19 mouse cellular contexts compared by ENCODE assay signal in the genomic region with DNA sequence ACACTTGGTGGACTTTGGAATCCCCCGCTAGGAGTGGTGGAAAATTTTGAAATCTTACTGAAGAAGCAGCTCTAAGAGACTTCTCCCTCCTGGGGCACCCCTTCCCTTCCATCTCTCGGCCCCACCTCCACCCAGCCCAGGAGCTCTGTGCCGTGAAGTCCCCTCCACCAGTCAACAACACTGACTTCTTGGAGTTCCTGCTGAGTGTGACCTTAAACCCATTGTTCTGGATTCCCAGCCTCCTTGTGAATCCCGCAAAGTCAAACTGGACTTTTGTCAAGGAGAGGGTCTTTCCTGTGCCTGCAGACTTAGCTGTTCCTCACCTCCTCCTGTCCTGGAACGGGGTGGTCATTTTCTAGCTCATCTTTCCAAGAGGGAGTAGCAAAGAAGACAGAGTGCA. TPM values are rescaled to one million over a fixed set of nuclear protein-coding genes. Genes with fewer than 3 reads are reported as not detected.
DNase-seq lines count a peak whose midpoint lies in the region; ATAC-seq lines count a peak whose summit lies in the region.
"Had no signal": no experiment of that assay in that cellular context is flagged by ENCODE, and none has a peak within 500 bp of the region (broad histone marks: within the 10 kb centered on the region; RNA-seq: fewer than 3 reads in every experiment).

No protein-coding gene starts in this region.

- WGBS in forebrain, embryonic 10.5 days = 27% methylated on average over 5 of the region's 5 CpGs
- WGBS in forebrain, embryonic 11.5 days = 34% methylated on average over 5 of the region's 5 CpGs
- 45% methylated on average over 5 of the region's 5 CpGs for WGBS in lung, embryonic 16.5 days
- 39% methylated on average over 5 of the region's 5 CpGs for WGBS in intestine, embryonic 15.5 days

- peaks cover 80% of the 10 kb centered on the region for H3K27me3 ChIP-seq in forebrain, embryonic 10.5 days (ENCODE audit: poor library complexity, severe bottlenecking)
- peaks cover 3% of the 10 kb centered on the region; the same call in 1 of the 2 replicates for H3K27me3 ChIP-seq in forebrain, embryonic 11.5 days (ENCODE audit: control insufficient read depth, insufficient read depth, low read length)
- no peaks in the 10 kb centered on the region for H3K27me3 ChIP-seq in lung, embryonic 16.5 days (ENCODE audit: control insufficient read depth, insufficient read depth, low read depth, low read length)
- H3K27me3 ChIP-seq in intestine, embryonic 15.5 days (replicated peaks) = no peaks in the 10 kb centered on the region

- H3K4me2 ChIP-seq in forebrain, embryonic 11.5 days (ENCODE audit: low read depth, low read length, severe bottlenecking) = no peak overlapping the region
- H3K4me2 ChIP-seq in lung, embryonic 16.5 days (ENCODE audit: low read depth, low read length) = no peak overlapping the region
- 0 out of 2 replicates have a peak overlapping the region, but pooled peaks have one; percentile 12 for H3K4me2 ChIP-seq in intestine, embryonic 15.5 days (replicated peaks)
- H3K4me2 ChIP-seq: hindbrain, embryonic 15.5 days; midbrain, embryonic 12.5 days had no signal

- H3K9ac ChIP-seq in forebrain, embryonic 11.5 days (ENCODE audit: low read length) = no peak overlapping the region
- peak overlapping the region; percentile 14; the same call in 1 of the 2 replicates for H3K9ac ChIP-seq in lung, embryonic 16.5 days (ENCODE audit: low read length)
- no peak overlapping the region for H3K9ac ChIP-seq in intestine, embryonic 15.5 days
- H3K9ac ChIP-seq: hindbrain, embryonic 15.5 days; midbrain, embryonic 12.5 days had no signal

- H3K4me3 ChIP-seq in forebrain, embryonic 10.5 days = no peak overlapping the region
- H3K4me3 ChIP-seq in forebrain, embryonic 11.5 days (ENCODE audit: low read depth, low read length) = no peak overlapping the region
- no peak overlapping the region for H3K4me3 ChIP-seq in lung, embryonic 16.5 days (ENCODE audit: low read length)
- no peak overlapping the region for H3K4me3 ChIP-seq in intestine, embryonic 15.5 days (replicated peaks)
- H3K4me3 ChIP-seq: hindbrain, embryonic 15.5 days; midbrain, embryonic 12.5 days had no signal

- H3K27ac ChIP-seq in forebrain, embryonic 10.5 days = peak overlapping the region; percentile 44; the same call in 1 of the 2 replicates
- H3K27ac ChIP-seq in forebrain, embryonic 11.5 days (ENCODE audit: low read depth, low read length) = no peak overlapping the region
- no peak overlapping the region; the same call in 1 of the 2 replicates for H3K27ac ChIP-seq in lung, embryonic 16.5 days (ENCODE audit: low read length)
- peak overlapping the region; percentile 76 for H3K27ac ChIP-seq in intestine, embryonic 15.5 days

- ATAC-seq in forebrain, embryonic 11.5 days (replicated peaks; ENCODE audit: low FRiP score) = no peak
- ATAC-seq in lung, embryonic 16.5 days (ENCODE audit: low read depth) = no peak
- ATAC-seq in intestine, embryonic 15.5 days = peak; percentile 24
- ATAC-seq: activated CD4-positive, CD25-positive, alpha-beta regulatory T cell, adult 4 months; Patski had no signal

- H3K4me1 ChIP-seq in forebrain, embryonic 10.5 days = peaks cover 46% of the 10 kb centered on the region
- H3K4me1 ChIP-seq in forebrain, embryonic 11.5 days (replicated peaks; ENCODE audit: control insufficient read depth, insufficient read depth, low read length) = peaks cover 6% of the 10 kb centered on the region
- H3K4me1 ChIP-seq in lung, embryonic 16.5 days (replicated peaks; ENCODE audit: control insufficient read depth, insufficient read depth, low read length) = peaks cover 20% of the 10 kb centered on the region
- H3K4me1 ChIP-seq in intestine, embryonic 15.5 days (replicated peaks) = peaks cover 32% of the 10 kb centered on the region

- DNase-seq in forebrain, embryonic 10.5 days (ENCODE audit: extremely low spot score, low spot score) = no peak
- no peak for DNase-seq in forebrain, embryonic 11.5 days (ENCODE audit: low spot score)
- DNase-seq in lung, postnatal 4 days = no peak
- DNase-seq in frontal cortex, postnatal 36 days (ENCODE audit: low spot score in 2 of 2) = no peak
- DNase-seq in gastrocnemius, adult 8-10 months (ENCODE audit: low spot score in 2 of 2) = no peak
- DNase-seq: adrenal gland, adult 8-10 months; cerebellum, adult 8-10 months; cerebellum, postnatal 36 days; embryo, embryonic 11 days; lung, postnatal 14 days; thymus, adult 2 months; thymus, postnatal 4 days had no signal

- no peaks in the 10 kb centered on the region for H3K9me3 ChIP-seq in forebrain, embryonic 10.5 days
- H3K9me3 ChIP-seq in forebrain, embryonic 11.5 days (ENCODE audit: control insufficient read depth, low read length) = no peaks in the 10 kb centered on the region
- H3K9me3 ChIP-seq in lung, embryonic 16.5 days (ENCODE audit: control insufficient read depth, low read length) = no peaks in the 10 kb centered on the region
- no peaks in the 10 kb centered on the region for H3K9me3 ChIP-seq in intestine, embryonic 15.5 days
- H3K9me3 ChIP-seq: hindbrain, embryonic 15.5 days; midbrain, embryonic 12.5 days had no signal

- no peaks in the 10 kb centered on the region for H3K36me3 ChIP-seq in forebrain, embryonic 10.5 days (replicated peaks)
- H3K36me3 ChIP-seq in forebrain, embryonic 11.5 days (ENCODE audit: control insufficient read depth, insufficient read depth, low read length) = no peaks in the 10 kb centered on the region
- H3K36me3 ChIP-seq in lung, embryonic 16.5 days (ENCODE audit: control insufficient read depth, insufficient read depth, low read length) = no peaks in the 10 kb centered on the region
- H3K36me3 ChIP-seq in intestine, embryonic 15.5 days = no peaks in the 10 kb centered on the region
- H3K36me3 ChIP-seq: G1E; hindbrain, embryonic 15.5 days; midbrain, embryonic 12.5 days had no signal

RNA-seq across cellular contexts. Expression of gene Foxp4, which starts 28.8 kb away (rescaled TPM):
- 16.6 and 18.0 TPM in 2 replicates for polyA plus RNA-seq in forebrain, embryonic 10.5 days (2016; fragmentation: Nextera tagmentation; extraction: Ambion mirVana)
- polyA plus RNA-seq in forebrain, embryonic 11.5 days (2014; fragmentation: Nextera tagmentation; extraction: Ambion mirVana) = 26.1 and 27.8 TPM in 2 replicates
- 13.6 and 14.6 TPM in 2 replicates for polyA plus RNA-seq in lung, embryonic 16.5 days (2015; fragmentation: Nextera tagmentation; extraction: Ambion mirVana)
- 22.3 and 24.9 TPM in 2 replicates for polyA plus RNA-seq in intestine, embryonic 15.5 days (2015; fragmentation: Nextera tagmentation; extraction: Ambion mirVana)
- 1 to 10 TPM; 5.9 to 7.8 (median 6.6) TPM for total RNA-seq in gastrocnemius, adult 8-10 months (2022)

Comparison
In these comparisons a context has a peak if more than half of its experiments do, and no peak if none do; other contexts are left out.
1. H3K27ac ChIP-seq: peak in forebrain, embryonic 10.5 days (single experiment) and intestine, embryonic 15.5 days (single experiment); none in forebrain, embryonic 11.5 days (single experiment) and lung, embryonic 16.5 days (single experiment).